Mouse (Mus musculus) liver, adult 2 months (tissue): Measurements from ENCODE around the gene Spry1. TPM values are rescaled to one million over a fixed set of nuclear protein-coding genes. Genes with fewer than 3 reads are reported as not detected.
A peak's percentile ranks its signal among the peaks of the same experiment; 100 is the strongest.

Experiments used
- DNase-seq: peaks from one replicate; pipeline ENCODE4 v3.0.0-alpha.2; 2011; ENCODE audit warnings: low read depth, low spot score; ENCODE audit errors: extremely low read depth
- H3K27ac ChIP-seq: fragments of 200-500 bp; replicated peaks from 2 replicates; pipeline ENCODE4 v1.5.1; 2012; ENCODE audit warnings: low read depth, mild to moderate bottlenecking, control low read depth, inconsistent platforms, low read length; ENCODE audit not compliant: insufficient read depth
- H3K27me3 ChIP-seq: fragments of 200-500 bp; 2 replicates; pipeline ENCODE4 v1.6.1; 2012; ENCODE audit warnings: mild to moderate bottlenecking, moderate library complexity, low read length, inconsistent platforms; ENCODE audit not compliant: control insufficient read depth, insufficient read depth
- H3K36me3 ChIP-seq: fragments of 200-500 bp; 2 replicates; pipeline ENCODE4 v1.6.1; 2012; ENCODE audit warnings: low read length, inconsistent platforms; ENCODE audit not compliant: control insufficient read depth, insufficient read depth
- H3K4me1 ChIP-seq: fragments of 200-500 bp; 2 replicates; pipeline ENCODE4 v1.6.1; 2011; ENCODE audit warnings: low read length; ENCODE audit not compliant: control insufficient read depth, insufficient read depth
- H3K4me3 ChIP-seq: fragments of 200-500 bp; 2 replicates; pipeline ENCODE4 v1.5.1; 2011; ENCODE audit warnings: low read depth, mild to moderate bottlenecking, control low read depth, low read length, moderate library complexity; ENCODE audit not compliant: insufficient read depth
- H3K79me2 ChIP-seq: fragments of 200-500 bp; 2 replicates; pipeline ENCODE4 v1.6.1; 2012; ENCODE audit warnings: inconsistent platforms, mild to moderate bottlenecking, low read length, moderate library complexity; ENCODE audit not compliant: control insufficient read depth, insufficient read depth
- H3K9ac ChIP-seq: fragments of 200-500 bp; 2 replicates; pipeline ENCODE4 v1.6.1; 2012; ENCODE audit warnings: low read depth, mild to moderate bottlenecking, control low read depth, inconsistent platforms, low read length
- CTCF ChIP-seq: fragments of 200-500 bp; IDR thresholded peaks from 2 replicates; pipeline ENCODE4 v1.5.1; 2011; ENCODE audit warnings: low read depth, low read length, control low read depth
- POLR2A ChIP-seq: fragments of 200-500 bp; IDR thresholded peaks from 2 replicates; pipeline ENCODE4 v1.6.1; 2011; ENCODE audit warnings: low read length, control low read depth; ENCODE audit not compliant: insufficient read depth; ENCODE audit errors: extremely low read depth
- WGBS: fragments of 180-500 bp; shearing (Covaris S2); methylation state at CpG from one replicate; pipeline ENCODE4 v1.1.7; 2018; 5-methylcytosine and 5-hydroxymethylcytosine counted together
- polyA plus RNA-seq: library from polyadenylated mRNA; depleted of rRNA; stranded (reverse); fragments of >200 nt; gene quantifications from 2 replicates; pipeline ENCODE4 v1.2.3, GENCODE M21; 2012
- total RNA-seq: library from RNA; depleted of rRNA; stranded (reverse); fragments of >200 nt; gene quantifications from 2 replicates; pipeline ENCODE4 v1.2.3, GENCODE M21; 2014

The Spry1 gene
- total and polyA plus RNA-seq, 2 experiments, result 2.8 to 5.9 TPM

DNA sequence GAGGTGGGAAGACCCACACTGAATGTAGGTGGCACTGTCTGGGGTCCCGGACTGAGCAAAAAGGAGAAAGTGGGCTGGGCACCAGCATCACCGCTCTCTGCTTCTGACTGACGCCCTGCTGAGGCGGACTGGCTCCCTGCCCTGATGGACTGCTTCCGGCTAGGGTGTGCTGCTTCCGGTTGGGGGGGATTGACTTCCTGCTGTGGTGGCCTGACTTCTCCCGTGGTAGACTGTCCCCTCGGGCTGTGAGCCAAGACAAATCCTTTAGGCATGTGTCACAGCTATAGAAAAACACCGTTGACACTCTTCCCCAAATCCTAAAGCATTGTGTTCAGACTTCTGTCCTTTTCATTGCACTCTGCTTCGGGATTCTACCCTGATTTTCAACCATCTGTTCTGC is 26.0 kb upstream of the Spry1 start:
- H3K4me1 ChIP-seq, result no peaks in the 10 kb centered on the region
- no peak for DNase-seq
- WGBS, result 55% methylated on average over 10 of the region's 10 CpGs
- H3K9ac ChIP-seq, result no peak overlapping the region
- TF ChIP-seq CTCF, result no peak
- TF ChIP-seq POLR2A, result no peak
- H3K4me3 ChIP-seq, result no peak overlapping the region
- no peak overlapping the region for H3K27ac ChIP-seq
- no peaks in the 10 kb centered on the region for H3K79me2 ChIP-seq
- H3K36me3 ChIP-seq, result no peaks in the 10 kb centered on the region
- no peaks in the 10 kb centered on the region for H3K27me3 ChIP-seq

- no peaks in the 10 kb centered on the region for H3K79me2 ChIP-seq
- TF ChIP-seq POLR2A (no peak), CTCF (no peak)
- no peaks in the 10 kb centered on the region for H3K27me3 ChIP-seq
- no peak for DNase-seq
- WGBS, result 90% methylated on average over 10 of the region's 10 CpGs
- no peaks in the 10 kb centered on the region for H3K4me1 ChIP-seq
- H3K27ac ChIP-seq, result no peak overlapping the region
- no peak overlapping the region for H3K4me3 ChIP-seq
- H3K36me3 ChIP-seq, result no peaks in the 10 kb centered on the region
- no peak overlapping the region for H3K9ac ChIP-seq
Measured at GRCm38 (mm10) chr3:37614878-37615650, 24.7 kb upstream of the Spry1 start.

DNA sequence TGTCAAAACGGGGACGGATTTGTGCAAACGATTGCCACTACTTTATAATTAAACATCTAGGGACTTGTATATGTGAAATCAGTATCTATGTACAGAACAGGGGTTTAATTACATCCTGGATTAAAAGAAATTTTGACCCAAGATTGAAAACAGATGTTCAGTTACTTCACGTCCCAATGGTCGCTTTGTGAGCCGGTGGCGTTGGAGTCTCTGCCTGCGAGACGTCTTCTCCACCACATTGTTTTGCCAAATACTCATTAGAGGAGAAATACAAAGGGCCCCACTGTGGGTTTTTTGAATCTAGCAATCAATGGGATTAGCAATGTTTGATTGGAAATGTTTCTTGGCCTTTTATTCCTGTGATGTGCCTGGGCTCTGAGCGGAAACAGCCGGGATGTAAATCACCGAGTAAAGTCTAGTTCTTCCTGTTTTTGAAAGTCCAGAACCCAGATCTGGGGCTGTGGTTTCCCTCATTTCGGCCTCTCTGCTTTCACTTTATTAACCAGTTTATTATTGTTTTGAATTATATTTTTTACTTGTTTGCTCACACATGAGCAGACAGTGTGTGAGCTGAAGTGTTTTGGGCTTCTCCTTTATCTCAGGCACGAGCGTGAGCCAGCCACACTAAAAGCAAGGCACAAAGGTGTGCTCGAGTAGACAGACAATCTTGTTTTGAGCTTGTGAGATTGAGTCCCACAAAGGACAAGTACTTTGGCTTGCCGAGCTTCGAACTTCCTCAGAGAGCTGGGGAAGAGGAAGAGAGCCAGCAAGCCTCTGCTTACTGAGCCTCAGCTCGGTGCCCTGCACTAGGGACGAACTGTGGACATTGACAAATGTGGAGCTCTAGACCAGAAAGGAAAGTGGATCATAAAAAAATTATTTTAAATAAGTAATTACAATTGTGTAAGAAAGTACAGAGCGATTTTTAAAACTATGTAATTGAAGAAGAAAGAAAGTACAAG is 22.9 kb upstream of the Spry1 start:
- Histone ChIP-seq H3K79me2 (no peaks in the 10 kb centered on the region), H3K9ac (no peak overlapping the region), H3K4me3 (no peak overlapping the region), H3K4me1 (no peaks in the 10 kb centered on the region), H3K27me3 (no peaks in the 10 kb centered on the region), H3K27ac (no peak overlapping the region), H3K36me3 (no peaks in the 10 kb centered on the region)
- no peak for TF ChIP-seq CTCF
- WGBS, result 85% methylated on average over 21 of the region's 21 CpGs
- DNase-seq, result no peak

GRCm38 (mm10) chr3:37632246-37632645 is 7.5 kb upstream of the Spry1 start:
- H3K9ac ChIP-seq, result no peak overlapping the region
- no peak overlapping the region for H3K27ac ChIP-seq
- TF ChIP-seq POLR2A, result no peak
- TF ChIP-seq CTCF, result no peak
- DNase-seq, result no peak
- no peaks in the 10 kb centered on the region for H3K79me2 ChIP-seq
- no peaks in the 10 kb centered on the region for H3K27me3 ChIP-seq
- H3K36me3 ChIP-seq, result no peaks in the 10 kb centered on the region
- no peak overlapping the region for H3K4me3 ChIP-seq
- no peaks in the 10 kb centered on the region for H3K4me1 ChIP-seq
- 94% methylated on average over 6 of the region's 6 CpGs for WGBS

DNA sequence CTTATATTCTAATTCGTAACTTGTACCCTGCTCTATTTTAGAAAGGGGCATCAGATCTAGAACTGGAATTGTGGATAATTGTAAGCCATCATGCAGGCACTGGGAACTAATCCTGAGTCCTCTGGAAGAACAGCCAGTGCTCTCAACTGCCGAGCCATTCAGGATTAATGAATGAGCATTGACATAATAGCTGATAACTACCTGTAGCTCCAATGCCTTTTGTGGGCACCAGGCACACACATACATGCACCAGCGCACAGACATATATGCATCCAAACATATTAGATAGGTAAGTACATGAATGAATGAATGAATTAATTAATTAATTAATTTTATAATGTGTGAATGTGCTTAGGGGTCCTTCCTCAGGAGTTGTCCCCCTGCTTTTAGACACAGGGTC is 7.0 kb upstream of the Spry1 start:
- Histone ChIP-seq H3K4me1 (no peaks in the 10 kb centered on the region), H3K27ac (no peak overlapping the region), H3K79me2 (no peaks in the 10 kb centered on the region), H3K36me3 (no peaks in the 10 kb centered on the region), H3K9ac (no peak overlapping the region), H3K4me3 (no peak overlapping the region), H3K27me3 (no peaks in the 10 kb centered on the region)
- 94% methylated on average over 3 of the region's 3 CpGs for WGBS
- DNase-seq, result no peak
- TF ChIP-seq POLR2A (no peak), CTCF (no peak)

- H3K4me1 ChIP-seq, result no peaks in the 10 kb centered on the region
- no peaks in the 10 kb centered on the region for H3K27me3 ChIP-seq
- no peaks in the 10 kb centered on the region for H3K36me3 ChIP-seq
- no peaks in the 10 kb centered on the region for H3K79me2 ChIP-seq
- H3K27ac ChIP-seq, result no peak overlapping the region
- TF ChIP-seq CTCF (peak; percentile 16; the same call in 1 of the 2 replicates), POLR2A (no peak)
- H3K4me3 ChIP-seq, result no peak overlapping the region
- WGBS, result 26% methylated on average over 4 of the region's 4 CpGs
- DNase-seq, result peak; percentile 25
- no peak overlapping the region for H3K9ac ChIP-seq
Measured at GRCm38 (mm10) chr3:37634648-37635047, 5.1 kb upstream of the Spry1 start.
